Mouse (Mus musculus) hindbrain, embryonic 11.5 days (tissue): Measurements from ENCODE around the gene Eif5. TPM values are rescaled to one million over a fixed set of nuclear protein-coding genes. Genes with fewer than 3 reads are reported as not detected.
"Not testable (repeated sequence)": the region's sequence is repeated elsewhere in the genome, so short reads cannot be mapped to it uniquely, and the experiment has no call there.

Experiments used
- ATAC-seq: fragments of 200-750 bp; cut with Nextera tagmentation; 2 replicates; pipeline ENCODE4 v1.8.0; 2017; ENCODE audit warnings: mild to moderate bottlenecking, moderate TSS enrichment, moderate library complexity; ENCODE audit not compliant: low FRiP score
- DNase-seq: peaks from one replicate; pipeline ENCODE4 v3.0.0-alpha.2; 2015; ENCODE audit warnings: low spot score
- H3K27ac ChIP-seq: fragments of 300-500 bp; sonication (generic); 2 replicates; pipeline ENCODE4 v1.5.1; 2014; ENCODE audit warnings: mild to moderate bottlenecking, low read depth, low read length
- H3K27me3 ChIP-seq: fragments of 300-500 bp; sonication (generic); 2 replicates; pipeline ENCODE4 v1.6.1; 2014; ENCODE audit warnings: mild to moderate bottlenecking, low read length, moderate library complexity, mixed read lengths; ENCODE audit not compliant: control insufficient read depth, insufficient read depth
- H3K36me3 ChIP-seq: fragments of 300-500 bp; sonication (generic); 2 replicates; pipeline ENCODE4 v1.6.1; 2014; ENCODE audit warnings: mild to moderate bottlenecking, low read length, moderate library complexity, mixed read lengths; ENCODE audit not compliant: control insufficient read depth, insufficient read depth
- H3K4me1 ChIP-seq: fragments of 300-500 bp; sonication (generic); replicated peaks from 2 replicates; pipeline ENCODE4 v1.6.1; 2014; ENCODE audit warnings: low read length, mixed read lengths; ENCODE audit not compliant: control insufficient read depth, insufficient read depth
- H3K4me2 ChIP-seq: fragments of 300-500 bp; sonication (generic); replicated peaks from 2 replicates; pipeline ENCODE4 v1.6.1; 2014; ENCODE audit warnings: mild to moderate bottlenecking, low read depth, low read length
- H3K4me3 ChIP-seq: fragments of 300-500 bp; sonication (generic); 2 replicates; pipeline ENCODE4 v1.5.1; 2014; ENCODE audit warnings: low read depth, low read length
- H3K9ac ChIP-seq: fragments of 300-500 bp; sonication (generic); 2 replicates; pipeline ENCODE4 v1.6.1; 2014; ENCODE audit warnings: low read depth, low read length
- H3K9me3 ChIP-seq: fragments of 300-500 bp; sonication (generic); 2 replicates; pipeline ENCODE4 v1.6.1; 2016; ENCODE audit warnings: low read length; ENCODE audit not compliant: control insufficient read depth
- WGBS: fragments of 180-500 bp; shearing (Covaris S2); extraction: QIAGEN DNeasy Blood & Tissue Kit; methylation state at CpG from one replicate; pipeline ENCODE4 v1.1.7; 2014; 5-methylcytosine and 5-hydroxymethylcytosine counted together
- polyA plus RNA-seq: library from polyadenylated mRNA; unstranded; fragments of >200 nt; fragmentation: Nextera tagmentation; extraction: Ambion mirVana; gene quantifications from 2 replicates; pipeline ENCODE4 v1.2.1, GENCODE M21; 2014

Eif5 gene
- polyA plus RNA-seq, 1 experiment from 2014 or later, result 707 TPM

DNA sequence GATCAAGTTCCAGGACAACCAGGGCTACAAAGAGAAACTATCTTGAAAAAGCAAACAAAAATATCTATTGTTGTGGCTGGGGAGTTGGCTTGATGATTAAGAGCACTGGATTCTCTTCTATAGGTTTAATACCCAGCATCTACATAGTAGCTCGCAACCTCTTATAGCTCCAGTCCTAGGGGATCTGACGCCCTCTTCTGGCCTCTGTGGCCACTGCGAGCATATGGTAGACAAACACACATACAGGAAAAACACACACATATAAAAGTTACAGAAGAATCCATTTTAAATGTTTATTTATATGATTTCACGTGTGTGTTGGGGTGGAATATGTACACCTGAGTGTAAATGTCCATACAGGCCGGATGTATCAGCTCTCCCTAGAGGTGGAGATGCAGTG, 30.8 kb upstream of the Eif5 start:
- Histone ChIP-seq H3K36me3 (no peaks in the 10 kb centered on the region), H3K27me3 (no peaks in the 10 kb centered on the region), H3K9me3 (no peaks in the 10 kb centered on the region), H3K4me1 (no peaks in the 10 kb centered on the region), H3K27ac (no peak overlapping the region), H3K4me3 (no peak overlapping the region), H3K9ac (no peak overlapping the region), H3K4me2 (no peak overlapping the region)
- no peak for ATAC-seq
- 62% methylated on average over 5 of the region's 5 CpGs for WGBS
- DNase-seq, result no peak

DNA sequence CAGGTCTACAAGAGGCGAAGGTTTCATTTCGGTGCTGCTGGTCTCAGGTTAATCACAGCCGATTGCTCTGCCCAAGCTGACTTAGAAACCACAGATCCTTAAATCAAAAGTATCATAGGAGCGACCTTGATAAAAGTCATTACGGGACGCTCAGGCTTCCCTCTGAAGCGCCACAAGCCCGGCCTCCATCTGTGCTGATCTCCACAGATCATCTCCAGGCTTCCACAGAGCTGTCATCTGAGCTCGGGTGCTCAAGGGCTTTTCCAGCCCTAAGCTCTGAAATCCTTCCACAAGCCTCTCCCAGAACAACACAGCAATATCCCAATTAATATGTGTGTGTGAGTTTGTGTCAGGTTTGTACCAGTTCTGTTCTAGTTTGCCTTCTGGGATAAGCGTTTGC, 29.9 kb upstream of the Eif5 start:
- 95% methylated on average over 10 of the region's 10 CpGs for WGBS
- Histone ChIP-seq H3K4me3 (no peak overlapping the region), H3K4me1 (no peaks in the 10 kb centered on the region), H3K9me3 (no peaks in the 10 kb centered on the region), H3K27me3 (no peaks in the 10 kb centered on the region), H3K27ac (no peak overlapping the region), H3K36me3 (no peaks in the 10 kb centered on the region), H3K4me2 (no peak overlapping the region), H3K9ac (no peak overlapping the region)
- DNase-seq (no peak), ATAC-seq (no peak)

DNA sequence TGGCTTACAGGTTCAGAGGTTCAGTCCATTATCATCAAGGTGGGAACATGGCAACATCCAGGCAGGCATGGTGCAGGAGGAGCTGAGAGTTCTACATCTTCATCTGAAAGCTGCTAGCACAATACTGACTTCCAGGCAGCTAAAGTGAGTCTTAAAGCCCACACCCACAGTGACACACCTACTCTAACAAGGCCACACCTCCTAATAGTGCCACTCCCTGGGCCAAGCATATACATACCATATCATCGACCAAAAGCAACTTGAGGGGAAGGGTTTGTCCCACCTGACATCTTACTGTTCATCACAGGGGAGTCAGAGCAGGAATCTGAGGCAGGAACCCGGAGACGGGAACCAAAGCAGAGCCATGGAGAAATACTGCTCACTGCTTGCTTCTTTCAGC, 29.4 kb upstream of the Eif5 start:
- H3K27ac ChIP-seq, H3K4me2 ChIP-seq, H3K36me3 ChIP-seq, ATAC-seq, H3K4me1 ChIP-seq, DNase-seq, H3K9ac ChIP-seq, H3K9me3 ChIP-seq, H3K4me3 ChIP-seq, H3K27me3 ChIP-seq: not testable (repeated sequence)
- 82% methylated on average over 3 of the region's 3 CpGs for WGBS

DNA sequence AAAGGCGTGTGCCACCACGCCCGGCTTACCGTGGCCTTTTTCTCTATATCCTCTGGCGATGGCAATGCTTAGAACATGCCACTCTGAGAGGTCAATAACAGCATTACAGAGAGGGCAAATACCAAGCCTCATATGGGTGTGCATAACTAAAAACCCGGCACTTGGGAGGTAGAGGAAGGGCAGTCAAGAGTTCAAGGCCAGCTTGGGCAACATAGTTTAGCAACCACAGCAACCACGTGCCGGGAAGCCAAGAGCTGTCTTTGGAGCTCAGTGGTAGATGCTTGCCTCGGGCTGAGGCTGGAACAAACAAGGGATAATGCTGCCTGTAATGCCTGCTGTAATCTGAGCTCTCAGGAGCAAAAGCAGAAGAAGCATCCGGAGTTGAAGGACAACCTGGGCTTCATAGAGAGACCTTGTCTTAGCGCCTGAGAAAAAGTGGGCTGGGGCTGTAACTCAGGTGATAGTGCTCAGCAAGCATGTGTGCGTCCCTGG, 25.2 kb upstream of the Eif5 start:
- no peak for ATAC-seq
- WGBS, result 90% methylated on average over 12 of the region's 12 CpGs
- H3K4me3 ChIP-seq, result no peak overlapping the region

DNA sequence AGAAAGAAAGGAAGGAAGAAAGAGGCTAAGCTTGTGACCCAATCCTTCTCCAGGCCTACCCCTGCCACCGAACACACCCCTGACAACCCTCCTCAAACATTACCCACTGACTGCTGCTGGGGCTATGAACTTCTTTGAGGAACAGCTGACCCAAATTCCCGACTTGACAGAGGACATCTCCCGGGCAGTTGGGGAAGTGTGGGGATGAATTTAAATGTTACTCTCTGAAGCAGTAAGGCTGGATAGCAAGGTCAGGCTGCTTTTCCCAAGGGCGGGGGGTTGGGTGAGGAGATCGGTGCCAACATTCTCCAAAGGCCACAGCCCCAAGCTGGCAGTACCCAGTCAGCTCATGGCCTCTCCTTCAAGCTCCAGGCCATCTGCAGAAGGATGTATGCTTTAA, 24.1 kb upstream of the Eif5 start:
- ATAC-seq, result no peak
- Histone ChIP-seq H3K4me1 (no peaks in the 10 kb centered on the region), H3K4me3 (no peak overlapping the region), H3K9me3 (no peaks in the 10 kb centered on the region), H3K4me2 (no peak overlapping the region), H3K9ac (no peak overlapping the region), H3K27ac (no peak overlapping the region), H3K36me3 (no peaks in the 10 kb centered on the region), H3K27me3 (no peaks in the 10 kb centered on the region)
- WGBS, result 70% methylated on average over 5 of the region's 5 CpGs
- DNase-seq, result no peak

More for the DNA sequence above, 25.2 kb upstream of the Eif5 start:
- DNase-seq, result no peak
- Histone ChIP-seq H3K36me3 (no peaks in the 10 kb centered on the region), H3K4me2 (no peak overlapping the region), H3K27ac (no peak overlapping the region), H3K27me3 (no peaks in the 10 kb centered on the region), H3K9ac (no peak overlapping the region), H3K4me1 (no peaks in the 10 kb centered on the region), H3K9me3 (no peaks in the 10 kb centered on the region)

DNA sequence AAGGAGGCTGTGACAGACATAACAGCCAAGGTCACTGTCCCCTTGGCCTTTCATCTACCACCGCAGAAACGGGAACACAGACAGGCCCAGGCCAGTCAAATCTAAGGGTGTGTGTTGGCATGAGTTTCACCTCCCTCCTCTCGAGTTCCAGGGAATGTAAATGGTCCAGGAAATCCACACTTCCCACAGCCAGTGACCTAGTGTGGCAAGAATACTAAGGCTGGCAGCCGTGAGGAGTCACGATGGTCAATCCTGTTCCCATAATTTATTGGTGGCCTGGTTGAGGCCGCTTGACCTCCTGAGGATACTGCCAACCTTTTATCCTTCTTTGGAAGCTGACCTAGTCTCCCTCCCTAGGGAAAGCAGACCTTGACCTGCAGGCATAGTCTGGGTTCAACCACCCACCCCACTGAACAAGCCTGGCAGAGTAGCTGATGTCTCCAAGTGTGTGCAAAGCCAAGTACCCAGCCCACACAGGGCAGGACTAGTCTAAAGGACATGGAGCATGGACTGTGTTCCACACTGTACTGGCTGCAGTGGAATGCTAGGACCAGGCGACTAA, 23.5 kb upstream of the Eif5 start:
- Histone ChIP-seq H3K9ac (no peak overlapping the region), H3K36me3 (no peaks in the 10 kb centered on the region), H3K27ac (no peak overlapping the region), H3K4me2 (no peak overlapping the region), H3K4me3 (no peak overlapping the region), H3K4me1 (no peaks in the 10 kb centered on the region), H3K27me3 (no peaks in the 10 kb centered on the region), H3K9me3 (no peaks in the 10 kb centered on the region)
- WGBS, result 73% methylated on average over 7 of the region's 7 CpGs
- DNase-seq (no peak), ATAC-seq (no peak)

DNA sequence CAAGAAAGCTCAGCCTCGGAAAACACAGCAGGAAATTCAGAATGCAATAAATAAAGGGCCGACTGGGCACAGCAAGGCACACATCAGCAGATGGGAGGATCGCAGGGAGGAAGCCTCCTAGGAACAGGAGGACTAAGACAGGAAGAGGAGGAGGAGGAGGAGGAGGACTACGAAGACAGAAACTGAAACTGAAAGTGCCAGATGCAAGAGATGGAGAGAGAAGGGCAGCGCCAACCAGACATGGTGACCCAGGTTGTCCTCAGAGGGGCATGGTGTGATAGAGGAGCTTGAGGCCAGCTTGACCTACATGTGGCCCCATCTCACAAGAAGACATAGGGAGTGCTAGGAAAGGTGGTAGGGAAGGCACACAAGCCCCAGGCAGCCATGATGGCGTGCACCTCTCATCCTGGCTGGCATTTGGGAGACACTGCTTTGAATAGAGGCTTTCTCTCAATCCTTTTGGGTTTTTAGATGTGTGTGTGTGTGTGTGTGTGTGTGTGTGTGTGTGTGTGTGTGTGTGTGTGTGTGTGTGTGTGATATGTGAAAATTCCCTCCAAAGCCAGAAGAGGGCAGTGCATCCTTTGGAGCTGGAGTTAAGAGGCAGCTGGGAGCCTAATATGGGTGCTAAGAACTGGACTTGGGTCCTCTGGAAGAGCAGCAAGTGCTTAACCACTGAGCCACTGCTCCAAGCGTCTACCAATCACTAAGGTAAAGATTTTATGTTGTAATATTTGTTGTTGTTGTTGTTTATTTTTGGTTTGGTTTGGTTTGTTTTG, 22.8 kb upstream of the Eif5 start:
- DNase-seq (no peak), ATAC-seq (no peak)
- Histone ChIP-seq H3K9ac (no peak overlapping the region), H3K27ac (no peak overlapping the region), H3K9me3 (no peaks in the 10 kb centered on the region), H3K4me3 (no peak overlapping the region), H3K4me1 (no peaks in the 10 kb centered on the region), H3K4me2 (no peak overlapping the region), H3K36me3 (no peaks in the 10 kb centered on the region), H3K27me3 (no peaks in the 10 kb centered on the region)
- WGBS, result 80% methylated on average over 7 of the region's 7 CpGs

DNA sequence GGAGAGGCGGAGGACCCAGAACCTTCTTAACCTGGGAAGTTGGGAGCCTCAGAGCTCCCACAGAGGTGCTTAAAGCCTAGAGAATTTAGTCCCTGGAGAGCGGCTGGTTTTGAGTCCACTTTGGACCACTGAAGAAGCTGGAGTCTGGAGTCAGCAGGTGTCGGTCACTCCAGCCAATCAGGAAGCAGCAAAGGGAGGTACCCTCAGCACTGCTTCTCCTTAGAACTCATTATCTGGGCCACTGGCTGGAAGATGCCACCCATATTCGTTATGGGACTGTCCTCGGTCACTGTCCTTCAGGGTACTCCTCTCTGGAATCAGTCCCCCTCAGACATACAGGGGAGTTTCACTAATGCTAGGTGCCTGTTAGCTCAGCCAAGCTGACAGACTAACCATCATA, 21.9 kb upstream of the Eif5 start:
- DNase-seq (no peak), ATAC-seq (no peak)
- Histone ChIP-seq H3K9me3 (no peaks in the 10 kb centered on the region), H3K4me1 (no peaks in the 10 kb centered on the region), H3K27ac (no peak overlapping the region), H3K9ac (no peak overlapping the region), H3K27me3 (no peaks in the 10 kb centered on the region), H3K4me2 (no peak overlapping the region), H3K4me3 (no peak overlapping the region), H3K36me3 (no peaks in the 10 kb centered on the region)
- WGBS, result 94% methylated on average over 5 of the region's 5 CpGs

DNA sequence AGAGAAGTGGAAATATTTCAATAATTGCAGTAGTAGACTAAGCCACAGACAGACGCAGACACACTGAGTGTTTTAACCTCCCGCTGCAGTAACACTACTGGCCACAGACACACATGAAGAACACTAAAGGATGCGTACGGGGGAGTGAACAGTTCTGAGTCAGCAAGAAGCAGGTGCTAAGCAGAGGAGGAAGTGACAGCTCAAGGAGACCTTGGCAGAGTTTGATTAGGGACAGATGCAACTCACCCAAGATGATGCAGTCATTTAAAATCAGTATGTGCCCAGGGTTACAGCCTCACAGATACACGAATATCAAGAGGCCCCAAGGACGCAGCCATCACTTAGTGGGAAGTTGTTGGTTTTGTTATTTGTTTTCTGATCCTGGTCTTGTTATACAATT, 21.0 kb upstream of the Eif5 start:
- ATAC-seq (no peak), DNase-seq (no peak)

More for the DNA sequence above, 21.0 kb upstream of the Eif5 start:
- Histone ChIP-seq H3K4me1 (no peaks in the 10 kb centered on the region), H3K4me2 (no peak overlapping the region), H3K27ac (no peak overlapping the region), H3K36me3 (no peaks in the 10 kb centered on the region), H3K27me3 (no peaks in the 10 kb centered on the region), H3K4me3 (no peak overlapping the region), H3K9me3 (peaks cover 2% of the 10 kb centered on the region; the same call in 1 of the 2 replicates), H3K9ac (no peak overlapping the region)
- 90% methylated on average over 6 of the region's 6 CpGs for WGBS
